In the genomic region with DNA sequence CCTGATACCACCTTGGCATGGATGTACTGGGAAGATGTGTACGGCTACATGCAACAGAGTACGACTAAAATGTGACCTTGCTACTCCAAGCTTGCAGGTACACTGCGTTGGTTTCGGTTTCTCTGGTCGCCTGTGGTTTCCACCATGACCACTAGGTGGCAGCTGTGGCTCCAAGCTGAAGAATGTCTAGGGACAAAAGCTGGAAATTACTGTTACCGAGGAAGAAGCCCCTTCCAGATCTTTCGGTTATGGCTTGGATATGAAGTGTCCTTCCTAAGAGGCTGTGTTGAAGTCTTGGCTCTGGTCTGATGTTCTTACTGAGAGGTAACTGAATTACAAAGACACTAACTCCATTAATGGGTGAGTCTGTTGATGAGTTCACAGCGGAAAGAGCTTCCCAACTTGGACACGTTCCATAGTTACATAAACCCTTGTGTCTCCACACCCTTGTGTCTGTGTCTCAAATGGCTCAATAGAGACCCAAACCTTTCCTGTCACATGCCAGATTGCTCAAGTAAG, we compare ENCODE assay signal across 7 mouse cellular contexts. TPM values are rescaled to one million over a fixed set of nuclear protein-coding genes. Genes with fewer than 3 reads are reported as not detected.
DNase-seq lines count a peak whose midpoint lies in the region; ATAC-seq and TF ChIP-seq lines count a peak whose summit lies in the region.
"Not testable (repeated sequence)": the region's sequence is repeated elsewhere in the genome, so short reads cannot be mapped to it uniquely, and the experiment has no call there.

No protein-coding gene starts in this region.

- DNase-seq in ZHBTc4 (ENCODE audit: low read depth, low spot score), result peak; percentile 54
- DNase-seq in embryo, embryonic 10 days (ENCODE audit: low spot score), result peak; percentile 25
- peak; percentile 20 for DNase-seq in gastrocnemius, postnatal 25 days
- DNase-seq in hindbrain, postnatal 0 days (ENCODE audit: low spot score), result peak; percentile 39
- DNase-seq in layer of hippocampus, postnatal 14 days (ENCODE audit: low spot score in 2 of 2), result peak; percentile 24 to 27
- DNase-seq in lung, postnatal 10 days, result peak; percentile 69

- H3K27ac ChIP-seq in hindbrain, postnatal 0 days, result not testable (repeated sequence)

- not testable (repeated sequence) for H3K27me3 ChIP-seq in hindbrain, postnatal 0 days (ENCODE audit: insufficient read depth, low read length)

- not testable (repeated sequence) for H3K9ac ChIP-seq in hindbrain, postnatal 0 days (replicated peaks; ENCODE audit: low read length)

- whole genome bisulfite sequencing in hindbrain, postnatal 0 days, result 24% methylated on average over 7 of the region's 9 CpGs

- H3K36me3 ChIP-seq in hindbrain, postnatal 0 days (ENCODE audit: insufficient read depth, low read length), result not testable (repeated sequence)

- TF ChIP-seq CTCF in hindbrain, postnatal 0 days (IDR thresholded peaks at IDR 0.05; ENCODE audit: low read depth), result peak; percentile 65

- H3K4me3 ChIP-seq in hindbrain, postnatal 0 days (ENCODE audit: low read length), result peak overlapping the region; percentile 19; the same call in 1 of the 2 replicates

- H3K4me2 ChIP-seq in hindbrain, postnatal 0 days (ENCODE audit: low read depth, low read length), result peak overlapping the region; percentile 43

- not testable (repeated sequence) for H3K9me3 ChIP-seq in hindbrain, postnatal 0 days (ENCODE audit: low read length)

- peak; percentile 82 for ATAC-seq in hindbrain, postnatal 0 days
- ATAC-seq in neutrophil, adult 5-6 weeks (ENCODE audit: extremely low read depth, insufficient number of reproducible peaks, low FRiP score, poor library complexity, severe bottlenecking), result peak; percentile 99

- not testable (repeated sequence) for H3K4me1 ChIP-seq in hindbrain, postnatal 0 days (ENCODE audit: insufficient read depth, low read length)

RNA-seq across cellular contexts. Expression of gene Cep78, which starts 44.5 kb away (rescaled TPM):
- total RNA-seq in gastrocnemius, postnatal 25 days (2021), result 1 to 10 TPM; 1.9 to 2.5 TPM
- total RNA-seq in hindbrain, postnatal 0 days (2014; rRNA removed), result 15.5 and 28.0 TPM in 2 replicates
- polyA plus RNA-seq in hindbrain, postnatal 0 days (2015; fragmentation: Nextera tagmentation; extraction: Ambion mirVana), result 20.9 and 22.8 TPM in 2 replicates
- 10 to 100 TPM; 11.7 to 12.6 TPM for total RNA-seq in layer of hippocampus, postnatal 14 days (2021)
- 5.5 and 7.0 TPM in 2 replicates for total RNA-seq in neutrophil, adult 5-6 weeks (2017)
